Mouse (Mus musculus): ENCODE measurements around the gene Cfap77. TPM values are rescaled to one million over a fixed set of nuclear protein-coding genes. Genes with fewer than 3 reads are reported as not detected.

Gene Cfap77
- polyA plus RNA-seq, 1 experiment: 0.12 TPM

- Histone ChIP-seq H3K79me2 (ENCODE audit: control insufficient read depth, insufficient read depth) (no peaks in the 10 kb centered on the region), H3K27me3 (ENCODE audit: control insufficient read depth, insufficient read depth, insufficient read length) (no peaks in the 10 kb centered on the region), H3K36me3 (ENCODE audit: control insufficient read depth, insufficient read depth) (peaks cover 89% of the 10 kb centered on the region), H3ac (ENCODE audit: control insufficient read depth, insufficient read length, low read depth) (no peak overlapping the region), H3K79me3 (ENCODE audit: low read depth) (no peaks in the 10 kb centered on the region), H3K4me3 (ENCODE audit: insufficient read depth, poor library complexity, severe bottlenecking) (no peak overlapping the region)
- TF ChIP-seq USF1 (IDR thresholded peaks at IDR 0.05; ENCODE audit: low read depth): no peak
- no peak for TF ChIP-seq MYOG (IDR thresholded peaks at IDR 0.05; ENCODE audit: control insufficient read depth, extremely low read depth, insufficient read length)
- TF ChIP-seq CTCF (IDR thresholded peaks at IDR 0.05; ENCODE audit: control insufficient read depth, insufficient read depth, insufficient read length): no peak
- TF ChIP-seq MAX (IDR thresholded peaks at IDR 0.05): no peak
- no peak for TF ChIP-seq MYOD1 (IDR thresholded peaks at IDR 0.05; ENCODE audit: control insufficient read depth, insufficient read length, low read depth)
- TF ChIP-seq CEBPB (IDR thresholded peaks at IDR 0.05; ENCODE audit: low read depth): no peak
- no peak for TF ChIP-seq FOSL1 (IDR thresholded peaks at IDR 0.05; ENCODE audit: insufficient read depth, low read length, poor library complexity, severe bottlenecking)
Measured at GRCm38 (mm10) chr2:28893526-28893925, 161.3 kb downstream of the Cfap77 start.

- H3K36me3 ChIP-seq (ENCODE audit: control insufficient read depth, insufficient read depth): peaks cover 91% of the 10 kb centered on the region
- H3K79me2 ChIP-seq (ENCODE audit: control insufficient read depth, insufficient read depth): no peaks in the 10 kb centered on the region
- H3K79me3 ChIP-seq (ENCODE audit: low read depth): no peaks in the 10 kb centered on the region
- TF ChIP-seq FOSL1 (IDR thresholded peaks at IDR 0.05; ENCODE audit: insufficient read depth, low read length, poor library complexity, severe bottlenecking) (no peak), MYOG (IDR thresholded peaks at IDR 0.05; ENCODE audit: control insufficient read depth, extremely low read depth, insufficient read length) (no peak), MAX (IDR thresholded peaks at IDR 0.05) (no peak), CEBPB (IDR thresholded peaks at IDR 0.05; ENCODE audit: low read depth) (no peak), CTCF (IDR thresholded peaks at IDR 0.05; ENCODE audit: control insufficient read depth, insufficient read depth, insufficient read length) (no peak), USF1 (IDR thresholded peaks at IDR 0.05; ENCODE audit: low read depth) (no peak), MYOD1 (IDR thresholded peaks at IDR 0.05; ENCODE audit: control insufficient read depth, insufficient read length, low read depth) (no peak)
- H3ac ChIP-seq (ENCODE audit: control insufficient read depth, insufficient read length, low read depth): no peak overlapping the region
- H3K4me3 ChIP-seq (ENCODE audit: insufficient read depth, poor library complexity, severe bottlenecking): no peak overlapping the region
- no peaks in the 10 kb centered on the region for H3K27me3 ChIP-seq (ENCODE audit: control insufficient read depth, insufficient read depth, insufficient read length)
Measured at GRCm38 (mm10) chr2:28892796-28893195, 162.1 kb downstream of the Cfap77 start.

DNA sequence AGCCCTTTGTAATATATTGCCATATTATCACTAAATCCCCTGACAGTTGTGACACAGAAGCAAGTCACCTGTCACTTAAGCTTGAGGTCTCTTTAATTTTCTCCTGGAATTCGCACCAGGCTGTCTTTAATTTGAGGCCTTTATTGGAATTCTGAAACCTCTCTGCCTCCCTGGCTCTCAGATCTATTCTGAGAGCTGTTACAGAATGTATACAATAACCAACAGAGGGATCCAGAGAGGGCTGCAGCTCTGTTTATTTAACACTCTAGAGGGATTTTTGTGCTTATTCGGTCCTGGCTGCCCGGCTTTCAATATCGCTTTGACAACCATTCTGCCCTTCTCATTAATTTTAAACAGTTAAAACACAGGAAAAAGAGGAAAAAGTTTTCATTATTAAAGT is 170.0 kb downstream of the Cfap77 start:
- no peak overlapping the region for H3K4me3 ChIP-seq (ENCODE audit: insufficient read depth, poor library complexity, severe bottlenecking)
- peaks cover 85% of the 10 kb centered on the region for H3K36me3 ChIP-seq (ENCODE audit: control insufficient read depth, insufficient read depth)
- H3K79me2 ChIP-seq (ENCODE audit: control insufficient read depth, insufficient read depth): no peaks in the 10 kb centered on the region
- no peaks in the 10 kb centered on the region for H3K79me3 ChIP-seq (ENCODE audit: low read depth)
- TF ChIP-seq MAX (IDR thresholded peaks at IDR 0.05) (no peak), CEBPB (IDR thresholded peaks at IDR 0.05; ENCODE audit: low read depth) (no peak), FOSL1 (IDR thresholded peaks at IDR 0.05; ENCODE audit: insufficient read depth, low read length, poor library complexity, severe bottlenecking) (no peak), CTCF (IDR thresholded peaks at IDR 0.05; ENCODE audit: control insufficient read depth, insufficient read depth, insufficient read length) (no peak), MYOG (IDR thresholded peaks at IDR 0.05; ENCODE audit: control insufficient read depth, extremely low read depth, insufficient read length) (no peak), USF1 (IDR thresholded peaks at IDR 0.05; ENCODE audit: low read depth) (no peak)
- H3ac ChIP-seq (ENCODE audit: control insufficient read depth, insufficient read length, low read depth): no peak overlapping the region
- no peaks in the 10 kb centered on the region for H3K27me3 ChIP-seq (ENCODE audit: control insufficient read depth, insufficient read depth, insufficient read length)

DNA sequence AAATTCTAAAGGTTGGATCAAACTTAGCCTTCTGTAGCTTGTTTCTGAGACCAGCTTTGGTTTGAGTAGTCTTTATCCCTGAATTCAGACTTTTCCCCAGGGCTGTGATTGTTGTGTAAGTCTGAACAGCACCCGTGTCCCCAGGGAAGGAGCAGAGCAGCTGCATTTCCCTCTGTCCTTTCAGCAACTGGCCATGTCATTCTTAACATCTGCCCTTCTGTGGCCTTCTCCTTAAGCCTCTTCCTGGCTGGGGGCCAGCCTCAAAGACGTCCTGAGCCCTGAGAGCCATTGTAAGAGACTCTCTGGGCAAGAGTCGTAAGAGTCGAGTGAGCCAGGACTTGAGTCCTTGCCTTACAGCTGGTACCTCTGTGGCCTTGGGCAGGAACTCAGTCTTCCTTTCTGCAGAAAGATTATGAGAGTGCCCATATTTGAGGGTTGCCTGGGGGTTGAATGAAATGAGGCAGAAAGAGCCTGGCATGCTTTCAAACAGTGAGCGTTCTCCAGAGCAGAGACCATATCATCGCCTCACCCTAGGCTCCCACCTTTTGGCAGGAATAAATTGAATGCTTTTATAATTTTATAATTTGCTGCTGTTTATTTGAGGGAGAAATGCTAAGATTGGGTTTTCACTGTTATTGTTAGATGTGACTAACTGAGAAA is 171.9 kb downstream of the Cfap77 start:
- no peak overlapping the region for H3ac ChIP-seq (ENCODE audit: control insufficient read depth, insufficient read length, low read depth)
- peaks cover 82% of the 10 kb centered on the region for H3K36me3 ChIP-seq (ENCODE audit: control insufficient read depth, insufficient read depth)
- TF ChIP-seq MYOD1 (IDR thresholded peaks at IDR 0.05; ENCODE audit: control insufficient read depth, insufficient read length, low read depth) (peak; percentile 77), CTCF (IDR thresholded peaks at IDR 0.05; ENCODE audit: control insufficient read depth, insufficient read depth, insufficient read length) (no peak)

GRCm38 (mm10) chr2:28882047-28882446 is 172.8 kb downstream of the Cfap77 start:
- Histone ChIP-seq H3K36me3 (ENCODE audit: control insufficient read depth, insufficient read depth) (peaks cover 83% of the 10 kb centered on the region), H3K79me2 (ENCODE audit: control insufficient read depth, insufficient read depth) (no peaks in the 10 kb centered on the region), H3K79me3 (ENCODE audit: low read depth) (no peaks in the 10 kb centered on the region), H3K4me3 (ENCODE audit: insufficient read depth, poor library complexity, severe bottlenecking) (no peak overlapping the region), H3K27me3 (ENCODE audit: control insufficient read depth, insufficient read depth, insufficient read length) (no peaks in the 10 kb centered on the region), H3ac (ENCODE audit: control insufficient read depth, insufficient read length, low read depth) (no peak overlapping the region)
- no peak for TF ChIP-seq USF1 (IDR thresholded peaks at IDR 0.05; ENCODE audit: low read depth)
- no peak for TF ChIP-seq MAX (IDR thresholded peaks at IDR 0.05)
- no peak for TF ChIP-seq CEBPB (IDR thresholded peaks at IDR 0.05; ENCODE audit: low read depth)
- TF ChIP-seq MYOG (IDR thresholded peaks at IDR 0.05; ENCODE audit: control insufficient read depth, extremely low read depth, insufficient read length): no peak

More for the DNA sequence above, 171.9 kb downstream of the Cfap77 start:
- no peak overlapping the region for H3K4me3 ChIP-seq (ENCODE audit: insufficient read depth, poor library complexity, severe bottlenecking)
- no peaks in the 10 kb centered on the region for H3K27me3 ChIP-seq (ENCODE audit: control insufficient read depth, insufficient read depth, insufficient read length)
- H3K79me3 ChIP-seq (ENCODE audit: low read depth): no peaks in the 10 kb centered on the region
- H3K79me2 ChIP-seq (ENCODE audit: control insufficient read depth, insufficient read depth): no peaks in the 10 kb centered on the region

GRCm38 (mm10) chr2:28881275-28881674 is 173.6 kb downstream of the Cfap77 start:
- TF ChIP-seq CTCF (IDR thresholded peaks at IDR 0.05; ENCODE audit: control insufficient read depth, insufficient read depth, insufficient read length) (no peak), CEBPB (IDR thresholded peaks at IDR 0.05; ENCODE audit: low read depth) (no peak), MYOD1 (IDR thresholded peaks at IDR 0.05; ENCODE audit: control insufficient read depth, insufficient read length, low read depth) (no peak), USF1 (IDR thresholded peaks at IDR 0.05; ENCODE audit: low read depth) (no peak), MAX (IDR thresholded peaks at IDR 0.05) (no peak), FOSL1 (IDR thresholded peaks at IDR 0.05; ENCODE audit: insufficient read depth, low read length, poor library complexity, severe bottlenecking) (no peak), MYOG (IDR thresholded peaks at IDR 0.05; ENCODE audit: control insufficient read depth, extremely low read depth, insufficient read length) (no peak)
- no peak overlapping the region for H3K4me3 ChIP-seq (ENCODE audit: insufficient read depth, poor library complexity, severe bottlenecking)
- no peaks in the 10 kb centered on the region for H3K79me2 ChIP-seq (ENCODE audit: control insufficient read depth, insufficient read depth)
- H3ac ChIP-seq (ENCODE audit: control insufficient read depth, insufficient read length, low read depth): no peak overlapping the region
- no peaks in the 10 kb centered on the region for H3K27me3 ChIP-seq (ENCODE audit: control insufficient read depth, insufficient read depth, insufficient read length)
- no peaks in the 10 kb centered on the region for H3K79me3 ChIP-seq (ENCODE audit: low read depth)
- H3K36me3 ChIP-seq (ENCODE audit: control insufficient read depth, insufficient read depth): peaks cover 83% of the 10 kb centered on the region

Other genes starting within 250 kb of the Cfap77 start
- gene Gtf3c4, start 214.7 kb downstream of the Cfap77 start, polyA plus RNA-seq (2012; fragmentation: generic; extraction: Trizol): 20.5 TPM
- 9.5 TPM for gene Ddx31, start 214.7 kb downstream of the Cfap77 start, polyA plus RNA-seq (2012; fragmentation: generic; extraction: Trizol)
- 0.01 TPM for gene Barhl1, start 138.4 kb downstream of the Cfap77 start, polyA plus RNA-seq (2012; fragmentation: generic; extraction: Trizol)
- gene Ttf1, start 5.2 kb upstream of the Cfap77 start, polyA plus RNA-seq (2012; fragmentation: generic; extraction: Trizol): 3.4 TPM
- gene Setx, start 69.1 kb upstream of the Cfap77 start, polyA plus RNA-seq (2012; fragmentation: generic; extraction: Trizol): 4.7 TPM
- 0.40 TPM for gene Ntng2, start 197.9 kb upstream of the Cfap77 start, polyA plus RNA-seq (2012; fragmentation: generic; extraction: Trizol)